Mouse (Mus musculus): Measurements from ENCODE around the gene Ankrd23.

Ankrd23 gene

DNA sequence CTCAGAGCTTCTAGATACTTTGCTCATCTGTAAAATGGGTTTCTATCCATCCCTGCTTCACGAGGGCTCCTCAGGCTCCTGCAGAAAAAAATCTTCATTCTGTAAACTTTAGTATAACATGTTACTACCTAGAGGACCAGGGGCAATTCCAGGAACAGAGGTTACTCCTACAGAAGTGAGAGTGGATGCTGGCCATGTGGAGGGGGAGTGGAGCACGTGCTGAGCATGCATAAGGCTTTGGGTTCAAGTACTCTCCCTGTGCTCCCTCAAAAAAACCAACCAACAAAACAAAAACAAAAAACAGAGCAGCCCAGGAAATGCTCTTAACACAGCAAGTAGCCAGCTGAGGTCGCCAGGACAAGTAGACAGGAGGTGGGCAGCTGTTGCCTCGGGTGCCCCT is 26.9 kb upstream of the Ankrd23 start:
- in situ Hi-C loops (cut with MboI, MseI): no loop called here

GRCm38 (mm10) chr1:36563197-36563596 is 26.5 kb upstream of the Ankrd23 start:
- in situ Hi-C loops (cut with MboI, MseI): no loop called here

- in situ Hi-C loops (cut with MboI, MseI): no loop called here
Observed at GRCm38 (mm10) chr1:36562388-36562787, 25.7 kb upstream of the Ankrd23 start.

GRCm38 (mm10) chr1:36560903-36561302 is 24.2 kb upstream of the Ankrd23 start:
- in situ Hi-C loops (cut with MboI, MseI): no loop called here

DNA sequence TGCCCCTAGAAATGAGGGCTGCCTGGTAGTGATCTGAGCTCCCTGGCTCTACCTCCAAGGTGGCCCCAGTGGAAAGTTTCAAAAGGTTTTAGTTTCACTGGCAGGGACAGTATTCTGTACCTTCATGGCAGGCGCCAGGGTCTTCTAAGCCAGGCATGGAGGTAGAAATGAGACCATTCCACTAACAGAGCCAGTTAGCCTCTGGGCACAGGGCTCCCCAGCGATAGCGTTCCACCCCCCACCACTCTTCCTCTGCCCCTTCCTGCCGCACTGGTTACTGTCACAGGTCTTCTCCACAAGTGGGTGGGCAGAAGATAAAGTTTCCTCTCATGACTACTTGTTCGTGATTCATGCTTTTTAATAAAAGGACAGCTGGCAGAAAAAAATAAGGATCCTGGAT is 23.2 kb upstream of the Ankrd23 start:
- in situ Hi-C loops (cut with MboI, MseI): no loop called here

DNA sequence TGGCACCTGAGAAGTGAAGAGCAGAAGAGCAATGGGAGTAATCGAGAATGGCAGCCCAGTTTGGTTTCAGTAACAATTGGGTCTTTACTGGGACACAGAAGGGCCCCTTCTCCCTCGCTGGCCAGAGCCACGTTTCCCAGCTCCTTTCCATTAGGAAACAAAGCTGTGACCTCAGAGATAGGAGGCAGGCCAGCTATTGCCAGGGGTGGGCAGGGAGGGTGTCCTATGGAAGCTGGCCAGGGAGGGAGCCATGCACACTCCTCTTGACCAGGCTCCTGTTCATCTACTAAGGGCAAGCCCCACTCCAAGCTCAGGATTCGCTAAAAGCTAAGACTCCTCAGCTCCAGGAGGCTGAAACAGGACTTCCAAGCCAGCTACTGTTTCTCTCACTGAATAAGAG is 22.6 kb upstream of the Ankrd23 start:
- in situ Hi-C loops (cut with MboI, MseI): no loop called here

- in situ Hi-C loops (cut with MboI, MseI): no loop called here
Observed at GRCm38 (mm10) chr1:36558031-36558993, 21.6 kb upstream of the Ankrd23 start, which contains the start of gene Sema4c. Gene Sema4c, minus strand, starts transcription at chr1:36558349.

- in situ Hi-C loops (cut with MboI, MseI): no loop called here
Observed at GRCm38 (mm10) chr1:36557457-36558011, 20.9 kb upstream of the Ankrd23 start.

DNA sequence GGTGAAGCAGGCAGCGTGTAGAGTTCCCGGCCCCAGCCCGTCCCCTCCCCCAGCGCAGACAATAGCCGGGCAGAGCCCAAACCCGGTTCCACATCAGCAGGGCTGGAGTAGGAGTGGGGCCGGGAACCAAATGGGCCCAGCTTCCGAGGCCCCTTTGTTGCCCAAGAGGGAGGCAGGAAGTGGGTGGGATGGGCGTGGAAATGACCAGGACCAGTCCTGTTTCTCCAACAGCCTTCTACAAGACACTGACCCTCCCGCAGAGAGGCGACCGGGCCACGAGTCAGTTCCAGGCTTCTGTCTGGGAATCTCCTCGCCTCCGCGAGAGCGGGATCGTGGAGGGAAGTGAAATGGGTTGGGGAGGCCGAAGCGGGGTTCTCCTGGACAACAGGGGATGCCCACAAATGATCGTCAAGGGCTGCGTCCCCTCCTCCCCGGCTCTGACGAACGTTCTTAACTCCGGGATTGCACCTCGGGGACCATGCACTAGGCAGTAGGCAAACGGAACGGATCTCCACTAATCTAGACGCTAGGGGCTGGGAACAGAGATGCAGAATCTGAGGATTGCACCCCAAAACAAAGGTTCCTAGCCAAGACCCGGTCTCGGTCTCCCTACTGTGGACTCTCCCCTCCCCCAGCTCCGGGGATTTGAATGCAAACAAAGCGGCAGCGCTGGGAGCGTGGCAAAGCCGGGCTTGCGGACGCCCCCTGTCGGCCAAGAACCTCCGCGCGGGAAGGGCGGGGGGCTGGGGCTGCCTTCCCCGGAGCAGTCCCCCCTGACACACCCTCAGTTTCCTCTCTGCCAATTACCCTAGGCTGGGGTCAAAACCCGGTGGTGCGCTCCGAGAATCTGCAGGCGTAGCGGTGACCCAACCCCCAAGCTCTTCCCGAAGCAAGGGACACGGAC is 20.1 kb upstream of the Ankrd23 start:
- in situ Hi-C loops (cut with MboI, MseI): no loop called here

- in situ Hi-C loops (cut with MboI, MseI): no loop called here
Observed at GRCm38 (mm10) chr1:36555798-36556395, 19.2 kb upstream of the Ankrd23 start.

DNA sequence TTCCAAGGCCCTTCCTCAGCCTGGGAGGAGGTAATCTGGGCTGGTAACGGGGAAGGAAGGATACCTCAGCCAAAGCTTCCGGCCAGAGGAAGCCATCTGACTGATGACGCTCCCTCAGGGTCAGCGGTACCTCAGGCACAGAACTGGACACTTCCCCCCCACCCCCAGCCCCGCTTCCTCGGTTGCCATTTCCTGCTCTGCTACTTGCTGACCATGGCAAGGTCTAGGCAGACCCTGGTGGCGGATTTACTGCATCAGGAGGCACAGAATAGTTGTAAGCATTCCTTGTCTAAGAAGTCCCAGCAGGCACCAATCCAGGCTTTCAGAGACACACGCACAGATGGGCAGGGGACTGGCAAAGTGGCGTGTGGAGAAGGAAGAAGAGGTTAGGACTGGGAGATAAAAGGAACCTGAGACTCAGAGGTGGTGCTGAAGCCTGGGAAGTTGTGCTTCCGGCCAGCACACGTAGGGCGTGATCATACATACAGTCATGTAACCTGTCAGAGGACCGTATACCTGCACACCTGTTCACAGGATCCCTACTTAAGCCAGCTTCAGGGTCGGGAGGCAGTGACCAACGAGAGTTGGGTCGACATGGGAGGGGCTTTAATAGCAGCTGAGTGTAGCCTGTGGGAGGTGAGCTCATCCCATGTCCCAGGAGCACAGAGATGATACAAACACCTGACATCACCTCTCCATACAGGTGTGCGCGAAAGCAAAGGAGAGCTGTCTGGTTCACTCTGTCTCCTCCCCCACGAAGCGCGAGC is 18.1 kb upstream of the Ankrd23 start:
- in situ Hi-C loops (cut with MboI, MseI): loop anchor here (5.0 kb wide), 1 partner anchor 127 kb away; the partner anchor contains the start of gene Fam178b

DNA sequence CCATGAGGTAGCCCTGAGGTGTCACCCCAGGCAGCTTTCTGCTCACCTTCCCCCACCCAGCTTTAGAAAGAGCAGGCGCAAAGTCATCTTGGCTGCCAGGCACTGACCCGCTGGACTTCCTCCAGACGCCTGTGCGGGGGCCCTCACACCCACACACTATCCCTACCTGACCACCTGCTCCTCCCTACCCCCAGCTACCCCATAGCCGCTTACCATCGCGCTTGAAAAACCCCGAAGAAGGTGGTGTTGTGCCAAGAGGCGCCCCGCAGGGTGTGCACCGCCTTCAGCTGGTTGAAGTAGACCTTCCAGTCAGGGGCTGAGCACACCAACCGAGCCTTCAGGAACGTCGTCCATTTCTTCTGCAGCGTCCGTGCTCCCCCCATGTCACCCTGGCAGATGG is 15.8 kb upstream of the Ankrd23 start:
- in situ Hi-C loops (cut with MboI, MseI): loop anchor here (5.0 kb wide), 1 partner anchor 130 kb away; the partner anchor contains the start of gene Fam178b

DNA sequence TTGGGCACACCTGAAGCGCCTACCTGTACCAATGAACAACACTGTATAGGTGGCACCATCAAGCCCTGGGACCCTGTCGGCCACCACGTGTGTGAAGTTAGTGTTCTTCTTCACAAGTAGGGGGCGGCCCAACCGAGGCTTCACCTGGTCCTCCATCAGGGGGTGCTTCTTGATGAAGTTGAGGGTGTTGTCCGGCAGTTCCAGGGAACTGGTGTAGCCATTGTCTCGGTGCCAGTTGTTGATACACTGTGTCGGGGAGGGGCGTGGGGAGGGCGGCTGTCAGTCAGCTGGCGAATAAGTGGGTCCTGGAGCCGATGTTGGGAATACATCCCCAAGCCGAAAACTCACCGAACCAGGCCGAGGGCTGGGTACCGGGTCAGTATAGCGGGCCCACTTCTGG is 15.2 kb upstream of the Ankrd23 start:
- in situ Hi-C loops (cut with MboI, MseI): loop anchor here (5.0 kb wide), 1 partner anchor 130 kb away; the partner anchor contains the start of gene Fam178b

DNA sequence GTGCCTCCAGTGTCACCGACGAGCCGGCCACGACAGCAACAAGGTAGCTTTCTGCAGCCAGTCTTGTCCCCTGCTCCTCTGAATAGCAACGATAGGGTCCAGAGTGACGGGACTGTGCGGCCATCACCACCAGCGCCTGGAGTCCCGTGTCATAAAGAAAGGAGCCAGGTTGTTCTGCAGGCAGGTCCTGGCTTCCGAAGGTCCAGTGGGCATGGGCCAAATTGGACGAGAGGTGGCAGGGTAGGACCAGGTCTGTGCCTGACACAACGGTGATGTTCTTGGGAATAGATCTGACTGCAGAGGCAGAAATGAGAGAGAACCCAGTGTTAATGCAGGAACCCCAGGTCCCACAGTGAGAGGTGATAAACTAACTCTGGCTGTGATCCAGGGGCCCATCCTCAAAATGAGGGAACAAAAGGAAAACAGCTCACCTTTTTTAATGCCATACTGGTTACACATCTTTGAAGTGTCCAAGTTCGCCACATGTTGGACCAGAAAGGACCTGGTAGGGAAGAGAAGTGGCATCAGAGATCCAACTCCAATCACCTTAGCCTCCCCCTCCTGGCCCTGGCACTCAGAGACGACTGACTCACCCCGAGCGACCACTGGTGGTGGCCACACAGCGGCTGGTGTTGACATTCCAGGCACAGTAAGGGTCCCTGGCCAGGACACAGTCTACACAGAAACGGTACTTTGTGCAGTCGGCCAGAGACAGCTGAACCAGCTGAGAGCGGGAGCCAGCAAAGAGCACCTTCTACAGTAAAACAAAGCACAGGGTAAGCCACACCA is 13.6 kb upstream of the Ankrd23 start:
- in situ Hi-C loops (cut with MboI, MseI): loop anchor here (5.0 kb wide), 1 partner anchor 132 kb away; the partner anchor contains the start of gene Fam178b

DNA sequence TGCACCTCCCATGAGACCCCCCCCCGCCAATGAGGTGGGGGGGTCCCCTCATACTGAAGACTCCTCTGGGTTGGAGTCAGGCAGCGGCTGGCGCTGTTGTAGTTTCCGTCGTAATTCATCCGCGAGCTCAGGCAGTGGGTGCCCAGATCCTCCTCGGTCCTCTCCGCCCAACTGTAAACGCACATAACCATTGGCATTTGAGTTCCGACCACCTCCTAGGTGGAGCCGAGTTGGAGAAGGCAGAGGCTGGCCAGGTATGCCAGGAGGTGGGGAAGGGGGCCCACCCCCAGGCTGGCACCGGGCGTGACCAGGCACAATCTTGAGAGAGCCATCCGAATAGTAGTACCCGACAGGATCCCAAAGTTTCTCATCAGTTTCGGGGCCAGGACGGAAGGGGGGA is 12.8 kb upstream of the Ankrd23 start:
- in situ Hi-C loops (cut with MboI, MseI): no loop called here

DNA sequence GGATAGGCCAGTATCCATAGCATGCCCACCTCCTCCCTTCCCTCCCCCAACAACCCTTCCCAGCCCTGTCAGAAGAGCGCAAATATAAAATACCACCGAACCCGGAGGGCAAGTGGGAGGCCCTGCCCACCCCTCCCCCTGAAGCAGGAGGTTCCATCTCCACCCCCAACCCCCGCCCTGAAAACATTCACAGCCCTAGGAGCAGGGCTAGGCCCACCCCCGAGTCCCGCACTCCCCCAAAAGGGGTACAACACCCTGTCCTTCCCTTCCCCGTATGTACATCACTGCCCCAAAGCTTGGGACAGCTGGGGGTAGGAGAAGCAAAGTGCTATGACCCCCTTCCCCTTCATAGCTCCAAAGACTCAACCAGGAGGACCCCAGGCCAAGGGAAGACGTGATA is 12.1 kb upstream of the Ankrd23 start:
- in situ Hi-C loops (cut with MboI, MseI): no loop called here

GRCm38 (mm10) chr1:36547981-36548598 is 11.4 kb upstream of the Ankrd23 start:
- in situ Hi-C loops (cut with MboI, MseI): no loop called here

DNA sequence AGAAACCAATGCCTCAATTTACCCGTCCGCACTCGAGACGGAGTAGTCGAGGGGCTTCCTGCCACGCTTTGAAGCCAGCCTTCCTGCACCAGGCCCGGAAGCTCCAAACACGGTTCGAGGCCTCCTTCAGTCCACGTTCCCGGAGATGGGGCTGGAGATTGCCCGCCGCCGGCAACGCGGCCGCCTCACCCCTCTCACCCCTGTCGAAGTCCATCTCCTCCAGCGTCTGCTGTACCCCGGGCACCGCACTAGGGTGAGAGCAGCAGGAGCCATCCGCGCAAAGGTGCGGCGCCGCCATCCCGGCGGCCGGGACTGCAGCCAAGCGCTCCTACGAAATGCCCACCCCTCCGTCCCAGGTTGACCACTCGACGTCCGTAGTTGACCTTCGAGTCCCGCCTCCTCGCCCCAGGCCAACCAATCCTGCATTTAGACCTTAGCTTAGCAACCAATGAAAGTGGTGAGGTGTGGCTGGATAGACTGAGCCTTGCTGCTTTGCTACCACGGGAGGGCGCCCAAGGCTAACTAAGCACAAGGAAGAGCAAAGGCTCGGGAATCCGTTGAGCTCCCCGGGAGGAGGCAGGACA is 10.3 kb upstream of the Ankrd23 start, which contains the start of gene Ankrd39:
Gene Ankrd39 (minus strand): TSS at position 558 of the 584 bp plus-strand sequence.
- in situ Hi-C loops (cut with MboI, MseI): no loop called here
